7 mouse cellular contexts compared by ENCODE assay signal in the genomic region with DNA sequence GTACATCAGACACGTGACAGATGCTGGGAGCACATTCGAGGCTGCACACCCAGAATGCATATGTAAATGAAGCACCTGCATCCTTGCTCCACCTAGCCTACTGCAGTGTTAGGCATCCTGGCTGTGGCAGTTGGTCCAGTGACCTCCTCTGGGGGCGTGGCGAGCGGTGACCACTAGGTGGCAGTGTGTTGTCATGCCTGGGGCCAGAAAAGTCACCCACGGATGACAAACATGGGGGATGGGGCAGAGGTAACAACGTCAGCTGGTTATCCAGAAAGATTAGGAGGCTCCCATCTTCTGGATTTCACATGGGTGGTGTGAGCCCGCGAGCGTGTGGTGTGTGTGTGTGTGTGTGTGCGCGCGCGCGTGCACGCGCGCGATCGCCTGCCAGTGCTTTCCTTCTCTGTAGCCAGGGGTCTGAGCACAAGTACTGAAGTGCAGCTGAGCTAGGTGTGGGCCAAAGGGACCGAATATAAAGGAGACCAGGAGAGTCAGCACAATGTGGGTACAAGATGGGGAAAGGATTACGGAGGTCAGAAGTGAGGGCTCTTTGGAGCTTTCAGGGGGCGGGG. TPM values are rescaled to one million over a fixed set of nuclear protein-coding genes. Genes with fewer than 3 reads are reported as not detected.
A peak's percentile ranks its signal among the peaks of the same experiment; 100 is the strongest.
DNase-seq lines count a peak whose midpoint lies in the region; ATAC-seq lines count a peak whose summit lies in the region.

No protein-coding gene starts in this region.

- H3K27ac ChIP-seq in limb, embryonic 10.5 days: peak overlapping the region; percentile 98
- H3K27ac ChIP-seq in midbrain, embryonic 13.5 days: peak overlapping the region; percentile 99

- H3K4me1 ChIP-seq in limb, embryonic 10.5 days: peaks cover 24% of the 10 kb centered on the region
- peaks cover 28% of the 10 kb centered on the region for H3K4me1 ChIP-seq in midbrain, embryonic 13.5 days (replicated peaks)

- ATAC-seq in granulocyte monocyte progenitor cell, adult 5-6 weeks (replicated peaks; ENCODE audit: poor library complexity, severe bottlenecking): peak; percentile 78
- peak; percentile 89 for ATAC-seq in midbrain, embryonic 13.5 days

- peak overlapping the region; percentile 63 for H3K4me2 ChIP-seq in midbrain, embryonic 13.5 days (replicated peaks)

- no peaks in the 10 kb centered on the region for H3K9me3 ChIP-seq in limb, embryonic 10.5 days (replicated peaks)
- no peaks in the 10 kb centered on the region for H3K9me3 ChIP-seq in midbrain, embryonic 13.5 days

- no peaks in the 10 kb centered on the region for H3K36me3 ChIP-seq in limb, embryonic 10.5 days
- no peaks in the 10 kb centered on the region for H3K36me3 ChIP-seq in midbrain, embryonic 13.5 days

- H3K27me3 ChIP-seq in limb, embryonic 10.5 days (ENCODE audit: low read depth, poor library complexity, severe bottlenecking): peaks cover 7% of the 10 kb centered on the region
- 0 out of 2 replicates have a peak, but pooled peaks cover 8% of the 10 kb centered on the region for H3K27me3 ChIP-seq in midbrain, embryonic 13.5 days

- peak overlapping the region; percentile 76 for H3K9ac ChIP-seq in midbrain, embryonic 13.5 days (replicated peaks)

- peak overlapping the region; percentile 65 for H3K4me3 ChIP-seq in limb, embryonic 10.5 days
- H3K4me3 ChIP-seq in midbrain, embryonic 13.5 days (replicated peaks): peak overlapping the region; percentile 42

- WGBS in limb, embryonic 10.5 days: under 1% methylated on average over 23 of the region's 23 CpGs
- WGBS in midbrain, embryonic 13.5 days: under 1% methylated on average over 23 of the region's 23 CpGs

- peak; percentile 93 for DNase-seq in adrenal gland, adult 8-10 months
- DNase-seq in embryo, embryonic 9.5 days (ENCODE audit: extremely low spot score): peak; percentile 97
- peak; percentile 95 for DNase-seq in kidney, adult 11 months
- peak; percentile 98 for DNase-seq in limb, embryonic 10.5 days (ENCODE audit: low spot score)
- DNase-seq in spleen, adult 12 weeks (ENCODE audit: low spot score): peak; percentile 86

RNA-seq across cellular contexts. Expression of a gene that starts 7.8 kb away (rescaled TPM):
- total RNA-seq in adrenal gland, adult 8-10 months (2022): 1 to 10 TPM; 1.1 to 2.7 (median 1.2) TPM
- total RNA-seq in granulocyte monocyte progenitor cell, adult 5-6 weeks (2014; fragmentation: Nextera tagmentation): 1.4 and 3.8 TPM in 2 replicates
- total RNA-seq in granulocyte monocyte progenitor cell, adult 5-6 weeks (2017): 1.4 and 9.6 TPM in 2 replicates
- 0.88 and 1.6 TPM in 2 replicates for polyA plus RNA-seq in limb, embryonic 10.5 days (2016; fragmentation: Nextera tagmentation; extraction: Ambion mirVana)
- polyA plus RNA-seq in midbrain, embryonic 13.5 days (2015; fragmentation: Nextera tagmentation; extraction: Ambion mirVana): 2.3 and 2.5 TPM in 2 replicates

RNA-seq across cellular contexts. Expression of a gene that starts 15.6 kb away (rescaled TPM):
- total RNA-seq in adrenal gland, adult 8-10 months (2022): under 1 TPM; 0.40 to 0.83 (median 0.46) TPM
- total RNA-seq in granulocyte monocyte progenitor cell, adult 5-6 weeks (2014; fragmentation: Nextera tagmentation): 0.90 TPM in 1 of 2 replicates, not detected in the other
- 0.41 and 0.60 TPM in 2 replicates for total RNA-seq in granulocyte monocyte progenitor cell, adult 5-6 weeks (2017)
- polyA plus RNA-seq in limb, embryonic 10.5 days (2016; fragmentation: Nextera tagmentation; extraction: Ambion mirVana): not detected in 2 replicates
- polyA plus RNA-seq in midbrain, embryonic 13.5 days (2015; fragmentation: Nextera tagmentation; extraction: Ambion mirVana): 0.07 TPM in 1 of 2 replicates, not detected in the other

RNA-seq across cellular contexts. Expression of a gene that starts 16.2 kb away (rescaled TPM):
- 100 to 1,000 TPM; 741 to 843 (median 768) TPM for total RNA-seq in adrenal gland, adult 8-10 months (2022)
- 16.1 and 21.9 TPM in 2 replicates for total RNA-seq in granulocyte monocyte progenitor cell, adult 5-6 weeks (2014; fragmentation: Nextera tagmentation)
- total RNA-seq in granulocyte monocyte progenitor cell, adult 5-6 weeks (2017): 18.5 and 33.0 TPM in 2 replicates
- polyA plus RNA-seq in limb, embryonic 10.5 days (2016; fragmentation: Nextera tagmentation; extraction: Ambion mirVana): 144 and 208 TPM in 2 replicates
- polyA plus RNA-seq in midbrain, embryonic 13.5 days (2015; fragmentation: Nextera tagmentation; extraction: Ambion mirVana): 662 and 802 TPM in 2 replicates

RNA-seq across cellular contexts. Expression of a gene that starts 27.5 kb away (rescaled TPM):
- total RNA-seq in adrenal gland, adult 8-10 months (2022): 100 to 1,000 TPM; 277 to 296 (median 287) TPM
- total RNA-seq in granulocyte monocyte progenitor cell, adult 5-6 weeks (2014; fragmentation: Nextera tagmentation): 82.4 and 102 TPM in 2 replicates
- 49.5 and 79.7 TPM in 2 replicates for total RNA-seq in granulocyte monocyte progenitor cell, adult 5-6 weeks (2017)
- polyA plus RNA-seq in limb, embryonic 10.5 days (2016; fragmentation: Nextera tagmentation; extraction: Ambion mirVana): 428 and 433 TPM in 2 replicates
- 419 and 462 TPM in 2 replicates for polyA plus RNA-seq in midbrain, embryonic 13.5 days (2015; fragmentation: Nextera tagmentation; extraction: Ambion mirVana)

RNA-seq across cellular contexts. Expression of a gene that starts 39.9 kb away (rescaled TPM):
- 1 to 10 TPM in 3 of 4 experiments, under 1 TPM in 1; 0.32 to 2.2 (median 1.6) TPM for total RNA-seq in adrenal gland, adult 8-10 months (2022)
- 2.0 TPM in 1 of 2 replicates, not detected in the other for total RNA-seq in granulocyte monocyte progenitor cell, adult 5-6 weeks (2014; fragmentation: Nextera tagmentation)
- total RNA-seq in granulocyte monocyte progenitor cell, adult 5-6 weeks (2017): not detected in 2 replicates
- 0.59 and 1.2 TPM in 2 replicates for polyA plus RNA-seq in limb, embryonic 10.5 days (2016; fragmentation: Nextera tagmentation; extraction: Ambion mirVana)
- polyA plus RNA-seq in midbrain, embryonic 13.5 days (2015; fragmentation: Nextera tagmentation; extraction: Ambion mirVana): 19.2 and 22.9 TPM in 2 replicates

Comparison
In these comparisons a context has a peak if more than half of its experiments do, and no peak if none do; other contexts are left out.
1. Peak in every context shown above with its lines: DNase-seq, ATAC-seq, H3K4me3 ChIP-seq and H3K27ac ChIP-seq.
2. RNA of a gene that starts 16.2 kb away (total RNA-seq): 741 to 843 TPM in adrenal gland, adult 8-10 months; 16.1 to 33.0 TPM in granulocyte monocyte progenitor cell, adult 5-6 weeks; every median in the first group is over 10 times any median in the second.